Mouse (Mus musculus): ENCODE data around the gene Nudcd2.
A peak's percentile ranks its signal among the peaks of the same experiment; 100 is the strongest.

- TF ChIP-seq POLR2A (IDR thresholded peaks at IDR 0.05; ENCODE audit: extremely low read depth, insufficient read depth, low read length) (peak; percentile 82), CTCF (IDR thresholded peaks at IDR 0.05; ENCODE audit: extremely low read depth, insufficient read depth, low read length) (no peak)
These were observed 40.7 kb upstream of the Nudcd2 start for GRCm38 (mm10) chr11:40692511-40693365.
